Mouse (Mus musculus) left cerebral cortex, adult 8-10 months (tissue): ENCODE measurements around the gene Plin5. TPM values are rescaled to one million over a fixed set of nuclear protein-coding genes. Genes with fewer than 3 reads are reported as not detected.
A peak's percentile ranks its signal among the peaks of the same experiment; 100 is the strongest.
"Not testable (repeated sequence)": the region's sequence is repeated elsewhere in the genome, so short reads cannot be mapped to it uniquely, and the experiment has no call there.

Experiments
- DNase-seq, 2 experiments: peaks; one replicate each; pipeline ENCODE4 v3.0.0; 2022; ENCODE audit warnings: low spot score in 2 of 2
- total RNA-seq, 4 experiments: library from RNA; stranded (reverse); gene quantifications; 2 replicates each; pipeline ENCODE4 v1.2.4; 2022

Gene Plin5
- total RNA-seq, 4 experiments from 2014 or later = 0.81 to 0.96 (median 0.93) TPM

GRCm38 (mm10) chr17:56108334-56109044, 8.9 kb downstream of the Plin5 start:
- DNase-seq = peak in 1 of 2 experiments; percentile 79

GRCm38 (mm10) chr17:56107736-56108135, 9.7 kb downstream of the Plin5 start:
- DNase-seq = no peak

GRCm38 (mm10) chr17:56106981-56107380, 10.4 kb downstream of the Plin5 start:
- no peak for DNase-seq

GRCm38 (mm10) chr17:56106436-56106835, 11.0 kb downstream of the Plin5 start:
- DNase-seq = not testable (repeated sequence)

- DNase-seq = not testable (repeated sequence)
These were observed 12.6 kb downstream of the Plin5 start for GRCm38 (mm10) chr17:56104821-56105220.

GRCm38 (mm10) chr17:56103465-56104285, 13.7 kb downstream of the Plin5 start:
- no peak for DNase-seq

- DNase-seq = no peak
These were observed 14.5 kb downstream of the Plin5 start for GRCm38 (mm10) chr17:56102927-56103326.

GRCm38 (mm10) chr17:56102158-56102557, 15.2 kb downstream of the Plin5 start:
- no peak for DNase-seq

- DNase-seq = no peak
These were observed 16.6 kb downstream of the Plin5 start for GRCm38 (mm10) chr17:56100811-56101210.

- no peak for DNase-seq
These were observed 18.5 kb downstream of the Plin5 start for GRCm38 (mm10) chr17:56098711-56099572.

- no peak for DNase-seq
These were observed 19.2 kb downstream of the Plin5 start for GRCm38 (mm10) chr17:56098180-56098579.

- DNase-seq = no peak
These were observed 20.5 kb downstream of the Plin5 start for GRCm38 (mm10) chr17:56096883-56097282.

- no peak for DNase-seq
These were observed 24.6 kb downstream of the Plin5 start for GRCm38 (mm10) chr17:56092794-56093193.

- no peak for DNase-seq
These were observed 25.1 kb downstream of the Plin5 start for GRCm38 (mm10) chr17:56092312-56092711.

- DNase-seq = peak in 1 of 2 experiments; percentile 74
These were observed 36.4 kb downstream of the Plin5 start for GRCm38 (mm10) chr17:56080781-56081585.

GRCm38 (mm10) chr17:56079921-56080320, 37.5 kb downstream of the Plin5 start:
- no peak for DNase-seq

- peak; percentile 96 to 100 for DNase-seq
These were observed 38.3 kb downstream of the Plin5 start, which contains the start of gene Hdgfl2 for GRCm38 (mm10) chr17:56078880-56079795. Hdgfl2 (plus strand) TSS chr17:56079634.

- DNase-seq = peak in 1 of 2 experiments; percentile 58
These were observed 39.0 kb downstream of the Plin5 start for GRCm38 (mm10) chr17:56078361-56078760.

GRCm38 (mm10) chr17:56077523-56077922, 39.9 kb downstream of the Plin5 start:
- DNase-seq = no peak
